In the genomic region with DNA sequence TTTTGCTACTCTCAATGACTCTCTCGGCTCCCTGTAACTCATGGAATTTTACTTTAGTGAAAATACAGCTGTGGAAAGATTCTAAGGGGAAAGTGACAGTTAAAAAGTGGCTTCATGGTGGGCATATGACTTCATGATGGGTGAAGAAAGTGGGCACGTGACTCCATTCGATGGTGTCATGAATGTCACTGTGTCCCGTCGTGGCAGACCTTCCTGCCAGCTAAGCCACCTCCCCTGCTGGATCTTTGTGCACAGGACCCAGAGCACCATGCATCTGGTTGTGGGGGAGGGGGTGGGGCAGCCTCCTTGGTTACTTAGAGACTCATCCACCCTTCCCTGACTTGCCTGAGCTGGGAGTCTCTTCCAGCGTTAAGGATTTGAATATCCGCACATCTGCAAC, we compare ENCODE assay signal across 21 mouse cellular contexts. TPM values are rescaled to one million over a fixed set of nuclear protein-coding genes. Genes with fewer than 3 reads are reported as not detected.
"Had no signal": no experiment of that assay in that cellular context is flagged by ENCODE, and none has a peak within 500 bp of the region (broad histone marks: within the 10 kb centered on the region; RNA-seq: fewer than 3 reads in every experiment).

No protein-coding gene starts in this region.

- H3K4me3 ChIP-seq: midbrain, embryonic 10.5 days; midbrain, embryonic 13.5 days; myocyte; neural tube, embryonic 13.5 days; neural tube, embryonic 15.5 days had no signal

- H3K4me2 ChIP-seq: lung, embryonic 14.5 days; midbrain, embryonic 13.5 days; neural tube, embryonic 13.5 days; neural tube, embryonic 15.5 days had no signal

- H3K36me3 ChIP-seq: midbrain, embryonic 10.5 days; midbrain, embryonic 13.5 days; neural tube, embryonic 13.5 days; neural tube, embryonic 15.5 days had no signal

- DNase-seq: lung, adult 18-20 months; lung, embryonic 14.5 days; lung, postnatal 10 days; lung, postnatal 4 days; retina, postnatal 1 day; right cerebral cortex, adult 18-20 months; right cerebral cortex, postnatal 25 days; right cerebral cortex, postnatal 4 days; spleen, adult 18-20 months; thymus, adult 2 months; thymus, postnatal 25 days; thymus, postnatal 4 days had no signal

- H3K9me3 ChIP-seq: midbrain, embryonic 10.5 days; midbrain, embryonic 13.5 days; neural tube, embryonic 13.5 days; neural tube, embryonic 15.5 days had no signal

- H3K27me3 ChIP-seq: midbrain, embryonic 13.5 days; neural tube, embryonic 13.5 days; neural tube, embryonic 15.5 days had no signal

- H3K9ac ChIP-seq: liver, embryonic 14.5 days; lung, embryonic 14.5 days; midbrain, embryonic 13.5 days; neural tube, embryonic 13.5 days; neural tube, embryonic 15.5 days had no signal

- H3K27ac ChIP-seq: liver, embryonic 14.5 days; midbrain, embryonic 10.5 days; midbrain, embryonic 13.5 days; neural tube, embryonic 13.5 days; neural tube, embryonic 15.5 days had no signal

- H3K4me1 ChIP-seq: midbrain, embryonic 13.5 days; neural tube, embryonic 15.5 days had no signal

- ATAC-seq: midbrain, embryonic 13.5 days; midbrain, embryonic 16.5 days had no signal

RNA-seq across cellular contexts. Expression of a gene that starts 54.2 kb away (rescaled TPM):
- polyA plus RNA-seq: small intestine, adult 2 months; thymus, adult 2 months; urinary bladder, adult 2 months had no signal
